Mouse (Mus musculus): Measurements from ENCODE around the gene Smarcc1. TPM values are rescaled to one million over a fixed set of nuclear protein-coding genes. Genes with fewer than 3 reads are reported as not detected.
"Not testable (repeated sequence)": the region's sequence is repeated elsewhere in the genome, so short reads cannot be mapped to it uniquely, and the experiment has no call there.

Gene Smarcc1
- total RNA-seq (2022): 10 to 100 TPM; 65.3 to 82.2 (median 72.2) TPM

DNA sequence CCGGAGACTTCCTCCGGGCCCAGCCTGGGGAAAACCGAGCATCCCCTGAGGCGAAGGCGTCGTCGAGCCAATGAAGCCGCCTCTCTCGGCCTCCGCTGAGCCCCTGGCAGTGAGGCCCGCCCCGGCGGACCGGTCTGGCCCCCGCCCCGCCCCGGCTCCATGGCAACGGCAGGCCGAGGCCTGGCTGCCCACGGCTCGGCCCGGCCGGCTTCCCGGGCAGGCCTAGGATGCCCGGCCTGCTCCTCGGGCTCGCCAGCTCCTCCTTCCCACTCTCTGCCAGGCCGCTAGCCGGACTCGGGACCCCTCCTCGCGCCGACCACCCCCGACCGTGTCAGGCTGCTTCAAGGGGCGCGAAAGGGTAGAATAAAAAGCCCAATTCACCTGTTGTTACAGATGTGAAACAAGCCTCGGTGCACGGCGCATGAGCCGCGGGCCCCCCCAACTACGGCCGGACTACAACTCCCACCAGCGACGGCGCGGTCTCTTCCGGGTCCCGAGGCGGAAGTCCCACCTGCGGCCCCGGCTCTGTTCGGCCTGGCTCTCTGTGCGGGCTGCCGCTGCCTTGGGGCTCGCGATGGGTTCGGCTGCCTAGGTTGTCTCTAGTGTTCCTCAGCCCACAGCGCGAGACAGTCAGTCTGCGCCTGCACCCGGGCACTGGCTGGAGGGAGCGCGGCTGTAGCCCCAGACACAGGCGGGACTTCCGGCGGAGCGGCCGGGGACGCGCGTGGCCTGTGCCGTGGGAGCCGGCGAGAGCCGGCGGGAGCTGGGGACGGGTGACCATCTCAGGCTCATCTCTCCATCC lies at the start of gene Smarcc1:
Smarcc1 (plus strand) TSS at position 732 of the 802 bp plus-strand sequence.
- peak; percentile 84 to 85 for DNase-seq (ENCODE audit: low spot score in 2 of 2)

GRCm38 (mm10) chr9:110068745-110069144 lies 48.8 kb upstream of the Smarcc1 start:
- no peak for DNase-seq (ENCODE audit: low spot score in 2 of 2)

- DNase-seq (ENCODE audit: low spot score in 2 of 2): no peak
Measured at GRCm38 (mm10) chr9:110070358-110070757, 47.1 kb upstream of the Smarcc1 start.

GRCm38 (mm10) chr9:110071011-110071410 lies 46.5 kb upstream of the Smarcc1 start:
- DNase-seq (ENCODE audit: low spot score in 2 of 2): no peak

DNA sequence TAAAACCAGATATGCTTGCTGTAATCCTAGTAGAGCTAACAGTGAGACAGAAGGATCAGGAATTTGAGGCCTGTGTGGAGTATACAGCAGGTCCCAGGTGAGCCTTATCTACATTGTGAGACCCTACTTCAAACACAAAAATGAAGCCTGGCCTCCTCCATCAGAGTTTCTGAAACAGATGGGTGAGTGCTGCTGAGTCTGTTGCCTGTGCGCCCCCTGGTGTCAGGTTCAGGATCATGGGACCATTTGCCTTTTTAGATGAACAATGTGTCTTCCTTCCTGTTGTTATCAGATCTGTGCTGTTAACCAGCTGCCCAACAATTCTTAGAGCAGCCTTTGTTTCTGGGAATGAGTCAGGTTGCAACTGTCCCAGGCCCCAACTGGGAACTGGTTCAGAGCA lies 45.7 kb upstream of the Smarcc1 start:
- peak in 1 of 2 experiments; percentile 81 for DNase-seq (ENCODE audit: low spot score in 2 of 2)

DNA sequence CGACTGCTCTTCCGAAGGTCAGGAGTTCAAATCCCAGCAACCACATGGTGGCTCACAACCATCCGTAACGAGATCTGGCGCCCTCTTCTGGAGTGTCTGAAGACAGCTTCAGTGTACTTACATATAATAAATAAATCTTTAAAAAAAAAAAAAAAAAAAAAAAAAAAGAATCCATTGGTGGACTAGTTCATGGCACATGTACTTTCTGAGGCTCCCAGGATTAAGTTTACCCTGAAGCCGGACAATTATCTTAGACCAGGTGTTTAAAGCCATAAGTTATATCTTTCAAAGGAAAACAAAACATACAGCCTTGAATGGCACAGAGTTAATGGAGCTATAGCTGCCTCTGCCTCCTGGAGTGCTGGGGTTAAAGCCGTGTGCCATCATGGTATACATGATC lies 41.0 kb upstream of the Smarcc1 start:
- DNase-seq (ENCODE audit: low spot score in 2 of 2): not testable (repeated sequence)

DNA sequence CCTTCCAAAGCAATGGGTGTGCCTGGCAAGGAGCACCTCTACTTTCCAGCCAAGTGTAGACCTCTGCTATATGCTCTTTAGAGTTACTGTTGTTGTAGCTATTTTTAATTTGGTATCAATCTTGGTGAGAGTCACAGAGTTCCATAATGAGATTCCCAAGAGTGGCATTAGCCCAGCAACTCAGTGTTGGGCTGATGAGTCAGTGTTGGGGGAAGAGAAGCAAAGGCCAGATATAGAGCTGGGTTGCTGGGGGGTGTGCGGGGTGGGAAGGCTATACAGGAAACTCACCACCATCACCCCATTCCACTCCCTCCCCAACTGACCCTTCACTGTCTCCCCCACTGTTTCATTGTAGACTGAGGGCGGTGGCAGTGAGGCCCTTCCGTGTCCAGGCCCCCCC lies 36.4 kb upstream of the Smarcc1 start:
- DNase-seq (ENCODE audit: low spot score in 2 of 2): no peak

DNA sequence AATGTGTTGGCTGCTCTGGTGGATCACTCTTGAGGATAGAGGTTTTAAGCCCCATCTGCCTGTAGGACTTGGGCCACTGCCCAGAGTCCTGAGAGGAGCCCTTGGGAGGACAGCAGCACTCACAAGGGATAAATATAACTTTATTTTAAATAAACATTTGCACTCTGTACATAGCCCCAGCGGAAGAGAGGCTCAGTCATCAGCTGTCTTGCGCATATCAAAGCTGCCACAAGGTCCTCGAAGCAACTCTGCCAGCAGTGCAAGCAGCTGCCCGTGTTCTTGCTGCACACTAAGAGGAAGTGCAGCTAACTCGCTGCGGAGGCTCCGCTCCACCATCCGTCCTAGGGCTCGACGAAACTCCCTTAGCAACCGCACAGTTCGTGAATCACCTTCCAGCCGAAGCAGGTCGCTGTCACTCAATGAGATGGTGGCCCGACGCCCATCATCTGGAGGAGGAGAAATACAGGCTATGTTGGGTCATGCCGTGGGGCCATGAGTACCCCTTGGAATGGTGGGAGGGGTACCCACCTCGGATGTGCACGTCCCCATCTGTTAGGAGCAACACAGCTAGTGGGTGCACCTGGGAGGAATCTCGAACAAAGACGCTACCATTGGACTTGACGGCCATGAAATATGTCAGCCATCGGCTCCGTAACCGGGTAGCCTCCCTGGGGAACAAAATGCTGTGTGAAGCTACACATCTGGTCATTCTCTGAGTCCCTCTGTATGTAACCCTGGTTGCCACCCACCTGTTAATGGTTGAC lies 33.1 kb upstream of the Smarcc1 start:
- no peak for DNase-seq (ENCODE audit: low spot score in 2 of 2)

DNA sequence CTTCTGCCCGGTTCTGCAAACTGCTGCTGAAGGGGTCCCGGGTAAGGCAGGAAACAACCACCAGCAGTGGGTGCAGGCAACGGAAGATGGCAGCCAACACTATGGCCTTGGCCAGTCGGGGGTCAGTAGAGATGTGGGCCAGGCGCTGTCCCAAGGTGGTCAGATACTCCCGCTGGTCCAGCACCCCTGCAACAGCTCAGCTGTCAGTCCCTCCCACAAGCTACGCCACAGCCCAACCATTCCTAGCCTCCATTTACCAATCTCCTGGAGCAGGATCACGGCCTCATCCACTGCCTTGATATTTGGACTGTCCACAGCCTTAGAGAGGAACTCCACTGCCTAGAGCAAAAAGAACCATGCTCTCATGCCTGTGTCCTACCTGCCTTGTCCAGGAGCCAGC lies 31.8 kb upstream of the Smarcc1 start:
- DNase-seq (ENCODE audit: low spot score in 2 of 2): no peak

GRCm38 (mm10) chr9:110093303-110093702 lies 24.2 kb upstream of the Smarcc1 start:
- no peak for DNase-seq (ENCODE audit: low spot score in 2 of 2)

- DNase-seq (ENCODE audit: low spot score in 2 of 2): no peak
Measured at GRCm38 (mm10) chr9:110094761-110095160, 22.7 kb upstream of the Smarcc1 start.

DNA sequence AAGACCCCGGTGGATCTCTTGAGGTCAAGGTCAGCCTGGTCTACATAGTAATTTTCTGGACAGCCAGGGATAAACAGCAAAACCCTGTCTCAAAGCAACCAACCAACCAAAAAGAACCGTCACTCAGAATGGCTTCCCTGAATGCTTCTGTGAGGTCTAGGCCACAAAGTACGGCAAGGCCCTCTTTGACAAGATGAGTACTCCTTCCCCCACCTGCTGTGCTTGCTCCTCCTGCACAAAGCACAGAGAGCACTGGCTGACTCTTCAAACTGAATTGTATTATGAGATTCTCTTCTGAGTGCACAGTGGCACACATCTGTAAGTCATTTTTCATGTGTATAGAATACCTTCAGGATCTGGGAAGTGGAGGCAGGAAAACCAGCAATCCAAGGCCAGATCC lies 19.7 kb upstream of the Smarcc1 start:
- DNase-seq (ENCODE audit: low spot score in 2 of 2): no peak

GRCm38 (mm10) chr9:110100627-110101600 lies 16.6 kb upstream of the Smarcc1 start:
- DNase-seq (ENCODE audit: low spot score in 2 of 2): peak; percentile 86 to 87

DNA sequence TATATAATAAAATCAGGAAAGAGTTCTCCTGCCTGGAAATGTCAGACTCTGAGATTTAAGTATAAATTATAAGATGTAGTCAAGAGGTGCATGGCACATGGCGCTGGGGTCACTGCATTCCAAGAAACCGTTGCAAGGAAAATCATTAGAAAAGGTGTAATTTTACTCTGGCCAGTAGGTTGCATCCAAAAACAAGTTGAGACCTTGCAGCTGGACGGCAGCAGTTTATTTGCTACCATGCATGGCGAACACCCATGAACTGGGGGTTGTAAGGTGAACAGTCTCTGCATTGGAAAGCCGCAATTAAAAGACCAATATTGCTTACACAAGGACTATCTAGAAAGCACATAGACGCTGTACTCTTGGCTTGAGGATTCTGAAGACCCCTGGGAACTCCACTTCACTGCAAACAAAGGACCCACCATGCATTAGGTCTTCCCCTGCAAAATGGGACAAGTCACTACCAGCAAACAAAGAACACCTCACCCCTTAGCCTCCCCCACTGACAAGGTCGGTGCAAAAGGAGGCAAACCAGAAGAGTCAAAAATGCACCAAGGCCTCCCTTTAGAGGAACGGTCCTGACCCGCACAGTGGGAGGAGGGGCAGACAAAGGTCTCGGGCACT lies 1.0 kb upstream of the Smarcc1 start:
- DNase-seq (ENCODE audit: low spot score in 2 of 2): no peak

DNA sequence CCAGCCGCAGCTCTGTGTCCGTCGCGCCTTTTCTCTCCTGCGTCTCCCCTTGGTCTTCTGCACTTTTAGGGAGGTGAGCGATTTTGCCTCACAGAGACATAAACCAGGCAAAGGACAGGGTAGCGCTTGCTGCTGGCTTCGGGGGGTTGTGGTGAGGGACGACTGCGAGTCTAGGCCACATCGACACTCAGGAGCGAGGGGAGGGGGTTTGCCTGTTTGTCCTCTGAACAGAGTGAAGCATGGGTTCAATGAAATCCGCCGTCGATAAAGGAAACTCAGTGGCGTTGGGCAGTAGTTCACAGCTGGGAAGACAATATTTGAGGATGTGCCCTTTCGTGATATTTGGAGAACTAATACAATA lies 251 bp downstream of the Smarcc1 start, which contains the start of gene Dhx30:
Dhx30 (minus strand) TSS at position 52 of the 361 bp plus-strand sequence.
- no peak for DNase-seq (ENCODE audit: low spot score in 2 of 2)

DNA sequence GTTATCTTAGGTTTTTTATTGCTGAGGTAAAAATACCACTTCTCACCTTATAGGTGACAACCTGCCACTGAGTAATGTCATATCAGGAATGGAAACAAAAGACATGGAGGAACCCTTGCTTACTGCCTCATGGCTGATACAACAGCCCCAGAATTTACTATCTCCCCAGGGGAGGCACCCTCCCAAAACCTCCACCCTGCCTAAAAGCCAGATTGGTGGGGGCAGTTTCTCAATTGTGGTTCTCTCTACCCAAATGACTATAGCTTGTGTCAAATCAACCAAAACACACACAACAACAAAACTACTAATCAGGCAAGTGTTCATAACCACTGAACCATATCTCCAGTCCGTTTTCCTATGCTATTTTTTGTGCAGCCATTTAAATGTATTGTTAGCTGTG lies 741 bp downstream of the Smarcc1 start:
- no peak for DNase-seq (ENCODE audit: low spot score in 2 of 2)

DNA sequence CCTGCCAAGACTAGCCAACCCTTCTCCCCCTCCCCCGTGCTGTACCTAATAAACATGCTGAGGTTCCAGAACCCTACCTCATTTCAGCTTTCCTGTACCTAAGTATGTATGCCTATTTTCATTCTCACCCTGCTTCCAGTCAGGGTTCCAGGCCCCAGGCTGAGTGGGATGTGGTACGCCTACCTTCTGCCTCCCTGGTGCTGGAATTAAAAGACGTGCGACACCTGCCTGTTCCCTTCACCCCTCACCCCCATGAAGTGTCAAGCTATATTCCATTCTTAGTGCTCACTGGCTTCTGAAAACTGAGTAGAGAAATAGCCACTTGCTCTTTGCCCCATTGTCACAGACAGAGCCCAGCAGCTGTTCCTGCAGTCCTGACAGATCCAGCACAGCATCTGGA lies 3.9 kb downstream of the Smarcc1 start:
- DNase-seq (ENCODE audit: low spot score in 2 of 2): peak in 1 of 2 experiments; percentile 36

DNA sequence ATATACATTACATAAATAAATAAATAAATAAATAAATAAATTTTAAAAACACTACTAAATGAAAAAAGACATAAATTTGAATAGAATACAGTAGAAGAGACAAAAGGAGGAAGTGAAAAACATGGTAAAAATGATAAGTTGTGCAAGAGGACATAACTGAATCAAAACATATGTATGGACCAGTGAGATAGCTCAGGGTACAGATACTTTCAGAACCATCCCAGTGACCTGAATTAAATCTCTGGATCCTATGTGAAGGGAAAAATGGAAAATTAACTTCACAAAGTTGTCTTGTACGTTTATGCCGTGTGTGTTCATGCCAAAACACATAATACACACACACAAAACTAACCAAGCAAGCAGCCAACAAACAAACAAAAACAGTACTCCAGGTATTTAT lies 5.8 kb downstream of the Smarcc1 start:
- no peak for DNase-seq (ENCODE audit: low spot score in 2 of 2)

- not testable (repeated sequence) for DNase-seq (ENCODE audit: low spot score in 2 of 2)
Measured at GRCm38 (mm10) chr9:110124008-110124540, 6.6 kb downstream of the Smarcc1 start.

- no peak for DNase-seq (ENCODE audit: low spot score in 2 of 2)
Measured at GRCm38 (mm10) chr9:110130896-110131524, 13.5 kb downstream of the Smarcc1 start.
